ENCODE assay signal across 10 mouse cellular contexts in genomic region chr16:7058556-7058955, GRCm38 (mm10).
"Had no signal": no experiment of that assay in that cellular context is flagged by ENCODE, and none has a peak within 500 bp of the region (broad histone marks: within the 10 kb centered on the region; RNA-seq: fewer than 3 reads in every experiment).

No protein-coding gene starts in this region.

- DNase-seq: kidney, postnatal 25 days; lung, embryonic 14.5 days; lung, postnatal 10 days; lung, postnatal 4 days; thymus, postnatal 4 days had no signal

- H3K4me3 ChIP-seq: limb, embryonic 15.5 days; liver, embryonic 12.5 days; midbrain, embryonic 15.5 days; neural tube, embryonic 12.5 days had no signal

- H3K27ac ChIP-seq: limb, embryonic 15.5 days; liver, embryonic 12.5 days; midbrain, embryonic 15.5 days; neural tube, embryonic 12.5 days; stomach, postnatal 0 days had no signal
